Mouse (Mus musculus) ZHBTc4 (cell line): ENCODE results near the gene Comtd1.

Experiments used
- DNase-seq: peaks from one replicate; pipeline ENCODE4 v3.0.0-alpha.2; 2011; ENCODE audit warnings: low read depth, low spot score

Gene Comtd1

DNA sequence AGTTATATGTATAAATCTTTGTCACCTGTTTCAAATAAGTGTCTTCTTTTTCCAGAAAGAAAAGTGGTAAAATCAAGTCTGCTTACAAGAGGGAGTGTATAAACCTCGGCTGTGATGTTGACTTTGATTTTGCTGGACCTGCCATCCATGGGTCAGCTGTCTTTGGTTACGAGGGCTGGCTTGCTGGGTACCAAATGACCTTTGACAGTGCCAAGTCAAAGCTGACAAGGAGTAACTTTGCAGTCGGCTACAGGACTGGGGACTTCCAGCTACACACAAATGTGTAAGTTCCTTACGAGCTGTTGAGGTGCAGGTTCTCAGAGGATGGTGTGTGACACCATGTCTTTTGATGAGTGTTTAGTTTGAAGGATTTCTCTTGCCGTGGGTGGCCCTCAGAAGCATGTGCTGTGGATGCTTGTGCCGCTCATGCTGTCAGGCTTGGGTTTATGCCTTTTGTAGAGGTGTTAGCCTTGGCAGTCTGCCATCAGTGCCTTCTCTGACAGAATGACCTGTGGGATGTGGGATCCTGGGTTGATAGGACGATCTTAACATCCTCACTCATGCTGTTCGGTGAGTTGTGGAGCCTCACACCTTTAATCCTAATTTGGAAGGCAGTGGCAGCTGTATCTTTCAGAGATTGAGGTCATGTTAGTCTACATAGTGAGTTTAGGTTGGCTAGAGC is 10.3 kb downstream of the Comtd1 start:
- no peak for DNase-seq

DNA sequence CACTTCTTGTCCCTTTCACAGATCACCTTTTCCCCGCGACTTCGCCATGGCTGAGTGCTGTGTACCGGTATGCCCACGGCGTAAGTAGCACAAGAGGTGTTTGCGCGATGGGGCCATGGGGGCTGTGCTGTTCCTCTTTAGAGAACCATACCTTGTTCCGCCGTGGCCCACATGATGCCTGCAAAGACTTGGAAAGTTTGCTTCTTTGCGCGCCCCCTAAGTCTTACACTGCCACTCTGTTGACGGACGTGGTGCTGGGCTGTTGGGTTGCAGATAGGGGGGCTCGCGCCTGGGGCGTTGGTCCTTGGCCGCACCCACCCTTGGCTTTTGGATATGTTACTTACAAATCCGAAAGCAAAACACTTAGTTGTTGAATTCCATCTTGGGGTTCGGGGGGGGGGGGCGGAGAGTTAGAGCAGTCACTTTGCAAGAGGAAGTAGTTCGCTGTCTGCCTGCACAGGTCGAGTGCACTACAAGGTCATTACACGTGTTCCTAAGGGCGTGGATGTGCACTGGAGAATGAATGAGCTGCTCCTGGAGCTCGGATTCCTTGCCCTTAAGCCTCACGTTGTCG is 16.9 kb downstream of the Comtd1 start:
- DNase-seq, result peak; percentile 51

- peak; percentile 98 for DNase-seq
Measured at GRCm38 (mm10) chr14:21830876-21831767, 17.7 kb downstream of the Comtd1 start.

GRCm38 (mm10) chr14:21825786-21826491 is 22.8 kb downstream of the Comtd1 start:
- no peak for DNase-seq

DNA sequence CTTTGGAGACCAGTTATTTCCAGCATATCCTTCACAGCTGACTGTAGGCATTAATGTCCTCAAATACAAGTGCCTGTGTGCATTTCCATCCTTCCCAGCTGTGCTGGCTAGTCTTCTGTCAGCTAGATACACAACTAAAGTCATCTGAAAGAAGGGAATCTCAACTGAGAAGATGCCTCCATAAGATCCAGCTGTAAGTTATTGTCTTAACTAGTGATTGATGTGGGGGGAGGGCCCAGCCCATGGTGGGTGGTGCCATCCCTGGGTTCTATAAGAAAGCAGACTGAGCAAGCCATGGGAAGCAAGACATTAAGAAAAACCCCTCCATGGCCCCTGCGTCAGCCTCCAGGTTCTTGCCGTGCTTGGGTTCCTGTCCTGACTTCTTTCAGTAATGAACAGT is 23.8 kb downstream of the Comtd1 start, which contains the start of gene Vdac2:
Gene Vdac2 (plus strand): TSS at position 301 of the 400 bp plus-strand sequence.
- DNase-seq, result no peak

DNA sequence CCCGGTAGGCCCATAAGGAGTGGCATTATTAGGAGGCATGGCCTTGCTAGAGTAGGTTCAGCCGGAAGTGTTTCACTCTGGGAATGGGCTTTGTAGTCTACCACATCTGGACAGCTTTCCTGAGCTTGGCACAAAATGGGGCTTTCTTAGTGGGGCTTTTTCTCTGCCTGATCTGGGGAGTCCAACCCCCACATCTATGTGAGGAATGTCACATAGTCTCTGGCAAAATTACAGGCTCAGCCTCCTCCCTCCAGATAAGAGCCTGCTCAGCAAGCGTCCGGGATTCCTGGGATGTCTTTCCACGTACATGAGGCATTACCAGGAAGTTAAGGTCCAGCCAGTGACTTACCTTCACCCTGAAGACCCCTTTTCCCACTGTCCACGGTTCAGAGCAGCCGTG is 24.9 kb downstream of the Comtd1 start:
- no peak for DNase-seq

GRCm38 (mm10) chr14:21822795-21823374 is 25.9 kb downstream of the Comtd1 start:
- DNase-seq, result no peak

GRCm38 (mm10) chr14:21822307-21822706 is 26.5 kb downstream of the Comtd1 start:
- no peak for DNase-seq

DNA sequence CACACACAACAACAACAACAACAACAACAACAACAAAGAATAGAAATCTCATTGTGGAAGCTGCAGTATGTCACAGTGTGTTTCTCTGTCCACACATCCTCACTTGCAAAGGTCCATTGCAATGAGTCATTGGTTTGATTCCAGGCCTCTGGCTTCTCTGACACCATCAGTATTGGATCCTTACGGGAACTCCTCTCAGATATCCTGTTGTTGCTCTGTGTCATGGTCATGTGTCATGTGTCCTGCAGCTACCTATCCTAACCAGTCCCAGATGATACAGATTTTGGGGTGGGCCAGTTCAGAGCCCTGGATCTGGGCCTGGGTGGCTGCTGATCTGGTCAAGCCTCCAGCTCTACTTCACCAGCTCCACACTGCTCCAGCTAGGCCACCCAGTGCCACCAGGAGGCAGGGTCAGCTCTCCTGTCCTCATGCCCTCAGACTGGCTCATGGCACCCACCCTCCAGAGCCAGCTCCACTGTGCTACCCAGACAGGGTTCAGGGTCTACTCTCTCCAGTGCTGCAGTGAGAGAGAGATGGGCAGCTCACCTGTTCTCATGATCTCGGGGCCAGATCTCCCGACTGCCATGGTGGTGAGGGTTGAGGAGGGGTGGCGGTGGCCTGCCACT is 27.8 kb downstream of the Comtd1 start:
- no peak for DNase-seq

- DNase-seq, result no peak
Measured at GRCm38 (mm10) chr14:21817453-21817852, 31.3 kb downstream of the Comtd1 start.

GRCm38 (mm10) chr14:21816255-21816654 is 32.5 kb downstream of the Comtd1 start:
- no peak for DNase-seq

GRCm38 (mm10) chr14:21814606-21815005 is 34.2 kb downstream of the Comtd1 start:
- no peak for DNase-seq

- DNase-seq, result no peak
Measured at GRCm38 (mm10) chr14:21813847-21814246, 34.9 kb downstream of the Comtd1 start.

DNA sequence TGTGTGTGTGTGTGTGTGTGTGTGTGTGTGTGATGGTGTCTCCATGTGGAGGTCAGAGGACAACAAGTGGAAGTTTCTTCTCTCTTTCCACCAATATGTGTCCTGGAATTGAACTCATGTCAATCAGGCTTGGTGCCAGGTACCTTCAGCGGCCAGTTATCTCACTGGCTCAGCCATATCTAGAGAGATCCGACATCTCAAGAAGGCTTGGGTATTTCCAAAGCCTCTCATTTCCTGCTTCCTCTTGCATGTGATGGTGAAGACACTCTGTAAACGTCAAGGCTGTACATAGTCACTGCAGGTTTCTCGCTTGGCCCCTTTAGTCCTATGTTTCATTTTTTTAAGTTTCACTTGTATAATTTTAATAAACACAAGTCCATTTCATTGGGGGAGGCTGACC is 35.6 kb downstream of the Comtd1 start:
- DNase-seq, result no peak

GRCm38 (mm10) chr14:21812590-21813162 is 36.1 kb downstream of the Comtd1 start:
- DNase-seq, result peak; percentile 91

GRCm38 (mm10) chr14:21811744-21812393 is 36.9 kb downstream of the Comtd1 start:
- DNase-seq, result no peak

DNA sequence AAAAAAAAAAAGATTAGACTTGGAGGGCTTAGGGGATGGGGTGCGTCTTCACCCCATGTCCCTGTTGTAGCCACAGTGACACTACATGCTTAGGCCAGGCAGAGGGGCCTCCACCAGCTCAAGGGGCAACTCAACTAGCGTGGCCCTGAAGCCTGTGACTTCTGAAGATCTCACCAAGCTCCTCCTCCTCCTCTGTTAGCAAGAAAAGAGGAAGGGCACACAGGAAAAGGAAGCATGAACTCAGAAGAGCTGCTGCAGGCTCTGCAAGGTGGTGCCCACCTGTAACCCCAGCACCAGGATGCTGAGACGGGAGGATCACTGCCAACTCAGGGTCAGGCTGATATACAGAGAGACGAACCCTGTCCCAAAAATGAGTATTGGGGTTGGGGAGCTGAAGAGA is 37.5 kb downstream of the Comtd1 start:
- DNase-seq, result no peak

GRCm38 (mm10) chr14:21809418-21809817 is 39.4 kb downstream of the Comtd1 start:
- DNase-seq, result no peak

DNA sequence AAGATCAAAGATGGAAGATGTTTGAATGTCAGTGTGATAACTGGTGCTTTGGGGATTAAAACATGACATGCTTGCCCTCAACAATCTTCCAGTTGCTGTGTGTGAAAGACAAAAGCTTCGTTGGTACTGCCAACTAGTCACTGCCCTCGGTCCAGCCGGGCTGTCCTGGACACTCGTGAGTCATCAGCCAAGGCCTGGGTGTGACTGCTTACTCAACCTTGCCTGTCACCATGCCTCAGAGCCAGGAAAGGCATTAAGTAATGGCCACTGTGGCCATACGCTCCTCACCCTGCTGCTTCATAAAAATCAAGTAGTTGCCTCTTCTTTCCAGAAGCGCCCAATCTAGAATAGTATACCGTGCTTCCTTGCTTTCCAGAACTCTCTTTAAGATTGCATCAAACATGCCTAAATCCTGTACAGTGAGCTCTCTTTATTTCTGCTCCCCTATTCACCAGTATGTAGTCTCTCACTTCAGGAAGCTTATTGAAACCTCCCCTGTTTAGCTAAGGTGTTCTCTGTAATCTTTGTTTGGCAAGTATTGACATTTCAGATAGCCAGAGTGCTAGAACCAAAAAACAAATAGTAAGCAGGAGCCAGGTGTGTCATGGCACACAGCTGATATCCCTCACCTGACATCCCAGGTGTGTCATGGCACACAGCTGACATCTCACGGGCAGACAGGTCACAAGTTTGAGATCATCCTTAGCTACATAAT is 40.4 kb downstream of the Comtd1 start:
- no peak for DNase-seq
